Mouse (Mus musculus) spleen, adult 2 months (tissue): Measurements from ENCODE around the gene Gpr176.

Experiments used
- CTCF ChIP-seq: fragments of 200-500 bp; IDR thresholded peaks from 2 replicates; pipeline ENCODE4 v1.5.1; 2011; ENCODE audit warnings: mild to moderate bottlenecking, inconsistent platforms; ENCODE audit not compliant: insufficient read depth, insufficient read length, insufficient replicate concordance; ENCODE audit errors: extremely low read depth
- POLR2A ChIP-seq: fragments of 200-500 bp; IDR thresholded peaks from 2 replicates; pipeline ENCODE4 v1.6.1; 2011; ENCODE audit warnings: low read depth, low read length, inconsistent platforms

DNA sequence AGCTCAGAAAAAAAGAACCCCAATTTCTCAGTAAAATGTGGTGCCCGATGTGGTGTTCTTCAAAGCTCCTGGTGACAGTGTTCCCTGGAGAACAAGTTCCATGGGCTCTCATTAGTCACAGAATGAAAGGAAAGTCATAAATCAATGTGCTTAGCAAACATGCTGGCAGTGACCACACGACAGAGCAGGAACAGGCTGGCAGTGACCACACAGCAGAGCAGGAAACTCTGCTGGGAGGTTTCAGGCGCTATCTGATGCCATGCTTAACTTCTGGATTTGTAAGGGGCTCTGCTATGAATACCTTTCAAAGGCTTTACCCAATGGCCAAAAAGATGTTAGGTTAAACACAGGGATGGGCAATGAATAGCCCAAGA, 66.7 kb downstream of the Gpr176 start:
- no peak for TF ChIP-seq POLR2A
- TF ChIP-seq CTCF: no peak
